Mouse (Mus musculus) embryonic facial prominence, embryonic 13.5 days (tissue): ENCODE results near the gene Fam124a. TPM values are rescaled to one million over a fixed set of nuclear protein-coding genes. Genes with fewer than 3 reads are reported as not detected.

Experiments used
- ATAC-seq: fragments of 200-750 bp; cut with Nextera tagmentation; 2 replicates; pipeline ENCODE4 v1.8.0; 2017; ENCODE audit warnings: low read depth; ENCODE audit not compliant: insufficient number of reproducible peaks, insufficient read depth, low FRiP score, low TSS enrichment
- H3K27ac ChIP-seq: fragments of 300-500 bp; sonication (generic); 2 replicates; pipeline ENCODE4 v1.5.1; 2015; ENCODE audit warnings: moderate library complexity, mild to moderate bottlenecking, inconsistent platforms
- H3K27me3 ChIP-seq: fragments of 300-500 bp; sonication (generic); 2 replicates; pipeline ENCODE4 v1.6.1; 2015; ENCODE audit warnings: mild to moderate bottlenecking, inconsistent platforms
- H3K36me3 ChIP-seq: fragments of 300-500 bp; sonication (generic); 2 replicates; pipeline ENCODE4 v1.6.1; 2015; ENCODE audit warnings: mild to moderate bottlenecking, inconsistent platforms
- H3K4me1 ChIP-seq: fragments of 300-500 bp; sonication (generic); 2 replicates; pipeline ENCODE4 v1.6.1; 2015; ENCODE audit warnings: inconsistent platforms
- H3K4me2 ChIP-seq: fragments of 300-500 bp; sonication (generic); 2 replicates; pipeline ENCODE4 v1.6.1; 2015; ENCODE audit warnings: moderate library complexity, mild to moderate bottlenecking, inconsistent platforms
- H3K4me3 ChIP-seq: fragments of 300-500 bp; sonication (generic); 2 replicates; pipeline ENCODE4 v1.5.1; 2015; ENCODE audit warnings: mild to moderate bottlenecking, inconsistent platforms
- H3K9ac ChIP-seq: fragments of 300-500 bp; sonication (generic); 2 replicates; pipeline ENCODE4 v1.6.1; 2015; ENCODE audit warnings: mild to moderate bottlenecking, inconsistent platforms
- H3K9me3 ChIP-seq: fragments of 300-500 bp; sonication (generic); 2 replicates; pipeline ENCODE4 v1.6.1; 2016; ENCODE audit warnings: inconsistent platforms
- WGBS: fragments of 180-500 bp; shearing (Covaris S2); methylation state at CpG from one replicate; pipeline ENCODE4 v1.1.7; 2015; ENCODE audit warnings: mixed read lengths; 5-methylcytosine and 5-hydroxymethylcytosine counted together
- polyA plus RNA-seq: library from polyadenylated mRNA; unstranded; fragments of >200 nt; fragmentation: Nextera tagmentation; extraction: Ambion mirVana; gene quantifications from 2 replicates; pipeline ENCODE4 v1.2.1, GENCODE M21; 2015

The Fam124a gene
- polyA plus RNA-seq, 1 experiment from 2014 or later, result 3.3 TPM

DNA sequence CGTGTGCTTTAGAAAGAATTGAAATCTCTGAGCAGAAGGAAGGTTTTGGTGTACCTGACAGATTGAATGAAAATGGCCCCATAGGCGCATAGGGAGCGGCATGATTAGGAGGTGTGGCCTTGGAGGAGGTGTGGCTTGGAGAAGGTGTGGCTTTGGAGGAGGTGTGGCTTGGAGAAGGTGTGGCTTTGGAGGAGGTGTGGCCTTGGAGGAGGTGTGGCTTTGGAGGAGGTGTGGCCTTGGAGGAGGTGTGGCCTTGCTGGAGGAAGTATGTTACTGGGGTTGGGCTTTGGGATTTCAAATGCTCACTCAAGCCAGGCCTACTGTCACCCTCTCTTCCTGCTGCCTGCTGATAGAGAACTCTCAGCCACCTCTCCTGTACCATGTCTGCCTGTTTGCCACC, 25.4 kb downstream of the Fam124a start:
- peaks cover 24% of the 10 kb centered on the region for H3K4me1 ChIP-seq
- no peak overlapping the region for H3K27ac ChIP-seq
- no peaks in the 10 kb centered on the region for H3K9me3 ChIP-seq
- H3K4me3 ChIP-seq, result no peak overlapping the region
- ATAC-seq, result no peak
- 86% methylated on average over 3 of the region's 3 CpGs for WGBS
- H3K9ac ChIP-seq, result no peak overlapping the region
- H3K27me3 ChIP-seq, result no peaks in the 10 kb centered on the region
- H3K36me3 ChIP-seq, result no peaks in the 10 kb centered on the region
- no peak overlapping the region for H3K4me2 ChIP-seq

DNA sequence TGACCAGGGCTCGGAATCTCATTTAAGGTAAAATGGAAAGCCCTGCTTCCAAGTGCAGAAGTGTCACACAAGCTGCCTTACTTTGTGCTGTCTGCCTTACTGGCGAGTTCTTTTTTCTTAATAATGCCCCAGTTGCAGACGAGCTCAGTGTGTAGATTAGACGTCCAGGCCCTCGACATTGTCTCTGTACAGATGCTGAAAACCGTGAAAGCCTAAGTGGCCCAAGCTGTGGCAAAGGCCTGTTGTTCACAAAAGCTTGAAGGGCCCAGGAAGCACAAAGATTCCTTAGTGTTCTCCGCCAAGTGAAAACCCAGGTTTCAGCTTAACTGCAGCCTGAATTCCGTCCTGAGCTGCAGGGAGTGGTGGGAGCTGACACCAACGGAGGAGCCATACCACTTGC, 26.2 kb downstream of the Fam124a start:
- Histone ChIP-seq H3K27ac (no peak overlapping the region), H3K9me3 (no peaks in the 10 kb centered on the region), H3K36me3 (no peaks in the 10 kb centered on the region), H3K9ac (no peak overlapping the region), H3K4me2 (no peak overlapping the region), H3K4me1 (peaks cover 24% of the 10 kb centered on the region), H3K4me3 (no peak overlapping the region), H3K27me3 (no peaks in the 10 kb centered on the region)
- 41% methylated on average over 9 of the region's 9 CpGs for WGBS
- ATAC-seq, result no peak

DNA sequence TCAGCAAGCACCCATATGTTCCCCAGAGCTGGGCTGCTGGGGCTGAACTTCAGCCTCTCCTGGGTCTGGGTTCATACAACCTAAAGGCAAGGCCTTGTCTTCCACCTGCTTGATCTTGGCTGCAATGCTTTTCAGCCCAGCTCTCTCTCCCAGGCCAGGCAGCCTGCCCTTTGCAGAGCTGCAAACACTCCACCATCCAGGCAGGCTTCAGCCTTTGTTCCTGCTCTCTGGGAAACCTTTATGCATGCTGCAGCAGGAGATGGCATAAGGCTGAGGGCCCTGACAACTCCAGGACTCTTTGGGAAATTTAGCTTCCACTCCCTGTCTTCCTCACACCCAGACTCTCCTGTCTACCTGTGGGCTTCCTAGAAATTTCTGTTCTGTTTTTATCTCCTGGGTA, 29.1 kb downstream of the Fam124a start:
- H3K27me3 ChIP-seq, result peaks cover 6% of the 10 kb centered on the region; the same call in 1 of the 2 replicates
- H3K4me2 ChIP-seq, result no peak overlapping the region
- H3K9ac ChIP-seq, result no peak overlapping the region
- no peak overlapping the region for H3K27ac ChIP-seq
- H3K4me1 ChIP-seq, result peaks cover 24% of the 10 kb centered on the region
- no peak for ATAC-seq
- H3K9me3 ChIP-seq, result no peaks in the 10 kb centered on the region
- H3K4me3 ChIP-seq, result no peak overlapping the region
- no peaks in the 10 kb centered on the region for H3K36me3 ChIP-seq

- Histone ChIP-seq H3K9ac (no peak overlapping the region), H3K27ac (no peak overlapping the region), H3K4me2 (no peak overlapping the region), H3K9me3 (no peaks in the 10 kb centered on the region), H3K36me3 (no peaks in the 10 kb centered on the region), H3K27me3 (peaks cover 6% of the 10 kb centered on the region; the same call in 1 of the 2 replicates), H3K4me3 (no peak overlapping the region), H3K4me1 (peaks cover 24% of the 10 kb centered on the region)
- ATAC-seq, result no peak
- WGBS, result 22% methylated on average over 3 of the region's 3 CpGs
Observed at GRCm38 (mm10) chr14:62585338-62585737, 29.8 kb downstream of the Fam124a start.

DNA sequence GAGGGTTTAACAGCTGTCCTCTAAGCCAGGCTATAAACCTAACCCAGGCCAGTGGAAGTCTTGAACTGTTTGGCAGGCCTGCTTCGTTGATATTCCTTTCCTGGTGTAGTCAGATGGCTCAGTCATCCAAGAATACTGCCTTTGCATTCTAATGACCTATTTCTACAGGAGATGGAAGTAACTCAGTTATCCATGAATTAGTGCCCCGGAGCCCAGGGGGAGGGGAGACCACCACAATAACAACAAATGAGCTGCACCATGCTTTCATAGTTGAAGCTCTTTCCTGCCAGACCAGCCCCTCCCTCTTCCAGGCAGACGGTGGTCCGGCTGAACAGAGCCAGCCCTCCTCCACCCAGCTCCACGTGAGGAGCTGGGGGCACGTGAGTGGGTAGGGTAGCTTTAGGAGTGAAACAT, 44.6 kb downstream of the Fam124a start:
- no peaks in the 10 kb centered on the region for H3K36me3 ChIP-seq
- H3K27me3 ChIP-seq, result no peaks in the 10 kb centered on the region
- H3K9me3 ChIP-seq, result no peaks in the 10 kb centered on the region
- WGBS, result 62% methylated on average over 6 of the region's 6 CpGs
- H3K4me2 ChIP-seq, result no peak overlapping the region
- H3K27ac ChIP-seq, result no peak overlapping the region
- H3K4me1 ChIP-seq, result peaks cover 11% of the 10 kb centered on the region
- no peak for ATAC-seq
- H3K4me3 ChIP-seq, result no peak overlapping the region
- H3K9ac ChIP-seq, result no peak overlapping the region

GRCm38 (mm10) chr14:62602271-62602670, 46.7 kb downstream of the Fam124a start:
- Histone ChIP-seq H3K4me1 (peaks cover 11% of the 10 kb centered on the region), H3K27me3 (no peaks in the 10 kb centered on the region; the same call in 1 of the 2 replicates), H3K4me2 (no peak overlapping the region), H3K9ac (no peak overlapping the region), H3K4me3 (no peak overlapping the region), H3K27ac (no peak overlapping the region), H3K9me3 (no peaks in the 10 kb centered on the region), H3K36me3 (no peaks in the 10 kb centered on the region)
- 73% methylated on average over 1 of the region's 1 CpGs for WGBS
- ATAC-seq, result no peak

- Histone ChIP-seq H3K4me1 (peaks cover 11% of the 10 kb centered on the region), H3K4me3 (no peak overlapping the region), H3K36me3 (no peaks in the 10 kb centered on the region), H3K4me2 (no peak overlapping the region), H3K27ac (no peak overlapping the region), H3K9ac (no peak overlapping the region), H3K9me3 (no peaks in the 10 kb centered on the region), H3K27me3 (no peaks in the 10 kb centered on the region; the same call in 1 of the 2 replicates)
- no peak for ATAC-seq
- WGBS, result 91% methylated on average over 1 of the region's 1 CpGs
Observed at GRCm38 (mm10) chr14:62602869-62603268, 47.3 kb downstream of the Fam124a start.

DNA sequence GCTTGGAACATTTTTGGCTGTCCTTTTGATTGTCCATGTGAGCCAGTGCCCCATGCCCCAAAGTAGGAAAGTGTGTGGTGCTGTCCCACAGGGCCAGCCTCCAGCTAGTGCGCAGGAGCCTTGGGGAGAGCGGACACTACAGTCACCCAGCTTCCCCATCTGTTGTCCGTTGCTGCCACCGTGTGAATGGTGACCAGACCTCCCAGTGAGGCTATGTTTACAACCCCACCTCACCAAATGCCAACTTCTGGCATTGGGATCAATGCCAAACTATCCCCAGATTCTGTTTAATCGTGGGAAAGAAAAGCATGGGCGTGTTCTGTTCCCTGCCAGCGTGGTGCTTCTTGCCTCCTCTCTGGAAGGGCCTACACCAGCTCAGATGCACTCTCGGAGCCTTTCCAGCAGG, 52.3 kb downstream of the Fam124a start:
- Histone ChIP-seq H3K27ac (no peak overlapping the region), H3K9ac (no peak overlapping the region), H3K27me3 (no peaks in the 10 kb centered on the region; the same call in 1 of the 2 replicates), H3K9me3 (no peaks in the 10 kb centered on the region), H3K36me3 (no peaks in the 10 kb centered on the region), H3K4me3 (no peak overlapping the region), H3K4me1 (peaks cover 8% of the 10 kb centered on the region), H3K4me2 (no peak overlapping the region)
- ATAC-seq, result no peak
- 75% methylated on average over 8 of the region's 8 CpGs for WGBS

DNA sequence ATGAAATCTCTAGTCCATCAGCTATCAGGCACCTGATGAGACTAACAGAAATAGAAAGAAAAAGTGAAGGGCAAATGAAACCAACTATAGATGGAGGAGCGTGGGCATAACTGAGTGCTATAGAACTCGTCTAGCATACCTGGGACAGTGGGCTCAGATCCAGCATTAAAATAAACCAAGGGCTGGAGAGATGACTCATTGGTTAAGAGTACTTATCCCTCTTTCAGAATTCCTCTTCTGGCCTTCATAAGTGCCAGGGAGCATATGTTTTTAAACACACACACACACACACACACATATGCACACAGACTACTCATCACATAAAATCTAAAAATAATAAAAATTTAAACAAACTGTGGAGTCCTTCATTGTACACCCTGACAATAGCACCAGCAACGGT, 54.4 kb downstream of the Fam124a start:
- no peak overlapping the region for H3K9ac ChIP-seq
- no peak for ATAC-seq
- H3K4me3 ChIP-seq, result no peak overlapping the region
- 83% methylated on average over 3 of the region's 3 CpGs for WGBS
- H3K27me3 ChIP-seq, result no peaks in the 10 kb centered on the region; the same call in 1 of the 2 replicates
- H3K4me2 ChIP-seq, result no peak overlapping the region
- H3K36me3 ChIP-seq, result no peaks in the 10 kb centered on the region
- H3K4me1 ChIP-seq, result no peaks in the 10 kb centered on the region
- H3K9me3 ChIP-seq, result no peaks in the 10 kb centered on the region
- H3K27ac ChIP-seq, result no peak overlapping the region

GRCm38 (mm10) chr14:62622393-62622792, 66.9 kb downstream of the Fam124a start:
- Histone ChIP-seq H3K27me3 (no peaks in the 10 kb centered on the region), H3K9ac (no peak overlapping the region), H3K4me3 (no peak overlapping the region), H3K27ac (no peak overlapping the region), H3K9me3 (no peaks in the 10 kb centered on the region), H3K4me1 (peaks cover 3% of the 10 kb centered on the region; the same call in 1 of the 2 replicates), H3K36me3 (no peaks in the 10 kb centered on the region), H3K4me2 (no peak overlapping the region)
- WGBS, result 73% methylated on average over 3 of the region's 3 CpGs
- ATAC-seq, result no peak

GRCm38 (mm10) chr14:62627951-62628350, 72.4 kb downstream of the Fam124a start:
- no peak overlapping the region for H3K27ac ChIP-seq
- H3K9ac ChIP-seq, result no peak overlapping the region
- H3K9me3 ChIP-seq, result no peaks in the 10 kb centered on the region
- ATAC-seq, result no peak
- no peak overlapping the region for H3K4me2 ChIP-seq
- H3K27me3 ChIP-seq, result no peaks in the 10 kb centered on the region
- no peak overlapping the region for H3K4me3 ChIP-seq
- no peaks in the 10 kb centered on the region for H3K36me3 ChIP-seq
- no peaks in the 10 kb centered on the region; the same call in 1 of the 2 replicates for H3K4me1 ChIP-seq
- 86% methylated on average over 5 of the region's 5 CpGs for WGBS

- Histone ChIP-seq H3K36me3 (no peaks in the 10 kb centered on the region), H3K27me3 (no peaks in the 10 kb centered on the region), H3K27ac (no peak overlapping the region), H3K4me3 (no peak overlapping the region), H3K9ac (no peak overlapping the region), H3K4me1 (no peaks in the 10 kb centered on the region), H3K4me2 (no peak overlapping the region), H3K9me3 (no peaks in the 10 kb centered on the region)
- 35% methylated on average over 9 of the region's 9 CpGs for WGBS
- no peak for ATAC-seq
Observed at GRCm38 (mm10) chr14:62637436-62638344, 82.2 kb downstream of the Fam124a start.
